ENCODE assay signal across 28 mouse cellular contexts in genomic region chr13:68985789-68986188, GRCm38 (mm10). TPM values are rescaled to one million over a fixed set of nuclear protein-coding genes. Genes with fewer than 3 reads are reported as not detected.
DNase-seq lines count a peak whose midpoint lies in the region; ATAC-seq and TF ChIP-seq lines count a peak whose summit lies in the region.
"Had no signal": no experiment of that assay in that cellular context is flagged by ENCODE, and none has a peak within 500 bp of the region (broad histone marks: within the 10 kb centered on the region; RNA-seq: fewer than 3 reads in every experiment).

No protein-coding gene starts in this region.

- peak overlapping the region; percentile 21; the same call in 1 of the 2 replicates for H3K27ac ChIP-seq in gastrocnemius, adult 2 months
- no peak overlapping the region for H3K27ac ChIP-seq in intestine, embryonic 15.5 days
- H3K27ac ChIP-seq in intestine, postnatal 0 days (ENCODE audit: low read depth, low read length), result no peak overlapping the region
- H3K27ac ChIP-seq in neural tube, embryonic 12.5 days, result no peak overlapping the region
- H3K27ac ChIP-seq: embryonic facial prominence, embryonic 10.5 days; embryonic facial prominence, embryonic 13.5 days; forebrain, embryonic 10.5 days; forebrain, embryonic 13.5 days; heart, embryonic 10.5 days; heart, embryonic 13.5 days; hindbrain, embryonic 14.5 days had no signal

- no peaks in the 10 kb centered on the region for H3K9me3 ChIP-seq in intestine, embryonic 15.5 days
- H3K9me3 ChIP-seq in intestine, postnatal 0 days (ENCODE audit: control insufficient read depth), result no peaks in the 10 kb centered on the region
- H3K9me3 ChIP-seq in neural tube, embryonic 12.5 days, result no peaks in the 10 kb centered on the region
- H3K9me3 ChIP-seq: embryonic facial prominence, embryonic 10.5 days; embryonic facial prominence, embryonic 13.5 days; forebrain, embryonic 10.5 days; forebrain, embryonic 13.5 days; heart, embryonic 10.5 days; heart, embryonic 13.5 days had no signal

- no peak overlapping the region for H3K9ac ChIP-seq in intestine, embryonic 15.5 days
- H3K9ac ChIP-seq in intestine, postnatal 0 days (ENCODE audit: low read depth, low read length), result no peak overlapping the region
- no peak overlapping the region for H3K9ac ChIP-seq in neural tube, embryonic 12.5 days
- H3K9ac ChIP-seq: embryonic facial prominence, embryonic 13.5 days; forebrain, embryonic 13.5 days; heart, embryonic 13.5 days; hindbrain, embryonic 14.5 days had no signal

- DNase-seq in gastrocnemius, adult 2 months, result peak; percentile 59
- no peak for DNase-seq in gastrocnemius, postnatal 36 days
- DNase-seq in neural tube, embryonic 10.5 days (ENCODE audit: extremely low spot score, low spot score), result no peak
- DNase-seq: adrenal gland, postnatal 10 days; adrenal gland, postnatal 36 days; B cell, adult 2 months; cerebellum, adult 18-20 months; cerebellum, adult 9-10 months; embryo, embryonic 11 days; heart, adult 18-20 months; heart, postnatal 14 days; heart, postnatal 4 days had no signal

- no peaks in the 10 kb centered on the region for H3K27me3 ChIP-seq in intestine, embryonic 15.5 days (replicated peaks)
- no peaks in the 10 kb centered on the region for H3K27me3 ChIP-seq in intestine, postnatal 0 days (replicated peaks; ENCODE audit: control insufficient read depth, insufficient read depth, low read length)
- no peaks in the 10 kb centered on the region for H3K27me3 ChIP-seq in neural tube, embryonic 12.5 days (replicated peaks)
- H3K27me3 ChIP-seq: CH12.LX; embryonic facial prominence, embryonic 13.5 days; forebrain, embryonic 13.5 days; heart, embryonic 13.5 days; Patski had no signal

- WGBS in intestine, embryonic 15.5 days, result 43% methylated on average over 2 of the region's 2 CpGs
- 74% methylated on average over 2 of the region's 2 CpGs for WGBS in intestine, postnatal 0 days
- 84% methylated on average over 2 of the region's 2 CpGs for WGBS in neural tube, embryonic 12.5 days

- H3K36me3 ChIP-seq in intestine, embryonic 15.5 days, result no peaks in the 10 kb centered on the region
- no peaks in the 10 kb centered on the region for H3K36me3 ChIP-seq in intestine, postnatal 0 days (ENCODE audit: control insufficient read depth, insufficient read depth)
- H3K36me3 ChIP-seq in neural tube, embryonic 12.5 days, result no peaks in the 10 kb centered on the region
- H3K36me3 ChIP-seq: embryonic facial prominence, embryonic 10.5 days; embryonic facial prominence, embryonic 13.5 days; forebrain, embryonic 10.5 days; G1E; heart, embryonic 10.5 days; heart, embryonic 13.5 days had no signal

- TF ChIP-seq CTCF in gastrocnemius, adult 2 months (IDR thresholded peaks at IDR 0.05), result no peak
- no peak for TF ChIP-seq CTCF in intestine, postnatal 0 days (IDR thresholded peaks at IDR 0.05; ENCODE audit: low read depth)

- intact Hi-C loops in gastrocnemius, adult 2 months (cut with DNase I), result no loop called here
- intact Hi-C loops in gastrocnemius, postnatal 36 days (cut with DNase I), result no loop called here

- no peak overlapping the region for H3K4me3 ChIP-seq in gastrocnemius, adult 2 months
- H3K4me3 ChIP-seq in intestine, embryonic 15.5 days (replicated peaks), result no peak overlapping the region
- no peak overlapping the region for H3K4me3 ChIP-seq in intestine, postnatal 0 days (ENCODE audit: low read depth, low read length)
- no peak overlapping the region for H3K4me3 ChIP-seq in neural tube, embryonic 12.5 days
- H3K4me3 ChIP-seq: embryonic facial prominence, embryonic 10.5 days; embryonic facial prominence, embryonic 13.5 days; erythroblast, embryonic 14.5 days; forebrain, embryonic 10.5 days; forebrain, embryonic 13.5 days; heart, embryonic 10.5 days; heart, embryonic 13.5 days had no signal

- no peaks in the 10 kb centered on the region for H3K4me1 ChIP-seq in intestine, embryonic 15.5 days (replicated peaks)
- no peaks in the 10 kb centered on the region; the same call in 1 of the 2 replicates for H3K4me1 ChIP-seq in intestine, postnatal 0 days (replicated peaks; ENCODE audit: control insufficient read depth, insufficient read depth, low read length)
- no peaks in the 10 kb centered on the region for H3K4me1 ChIP-seq in neural tube, embryonic 12.5 days
- H3K4me1 ChIP-seq: embryonic facial prominence, embryonic 10.5 days; forebrain, embryonic 10.5 days; forebrain, embryonic 13.5 days; heart, embryonic 10.5 days; heart, embryonic 13.5 days had no signal

- no peak overlapping the region for H3K4me2 ChIP-seq in intestine, embryonic 15.5 days (replicated peaks)
- no peak overlapping the region for H3K4me2 ChIP-seq in intestine, postnatal 0 days (replicated peaks; ENCODE audit: low read depth)
- no peak overlapping the region for H3K4me2 ChIP-seq in neural tube, embryonic 12.5 days (replicated peaks)
- H3K4me2 ChIP-seq: embryonic facial prominence, embryonic 13.5 days; forebrain, embryonic 13.5 days; heart, embryonic 13.5 days; hindbrain, embryonic 14.5 days had no signal

- ATAC-seq in intestine, embryonic 15.5 days, result peak; percentile 20; the same call in 1 of the 2 replicates
- no peak for ATAC-seq in intestine, postnatal 0 days
- ATAC-seq in neural tube, embryonic 12.5 days (ENCODE audit: low FRiP score, low read depth), result 0 out of 2 replicates have a peak, but pooled peaks have one; percentile 21
- ATAC-seq in erythroid progenitor cell, adult 5-6 weeks (replicated peaks; ENCODE audit: low FRiP score, poor library complexity, severe bottlenecking), result no peak
- ATAC-seq: forebrain, embryonic 13.5 days; forebrain, embryonic 16.5 days; Patski had no signal

RNA-seq across cellular contexts. Expression of gene Adcy2, which starts 13.6 kb away (rescaled TPM):
- 10 to 100 TPM; 37.7 to 44.8 TPM for total RNA-seq in gastrocnemius, adult 2 months (2021)
- 10 to 100 TPM; 27.2 to 30.0 TPM for total RNA-seq in gastrocnemius, postnatal 36 days (2021)
- polyA plus RNA-seq in intestine, embryonic 15.5 days (2015; fragmentation: Nextera tagmentation; extraction: Ambion mirVana), result 4.7 and 4.8 TPM in 2 replicates
- 1.2 and 1.3 TPM in 2 replicates for polyA plus RNA-seq in intestine, postnatal 0 days (2015; fragmentation: Nextera tagmentation; extraction: Ambion mirVana)
- 12.9 and 13.1 TPM in 2 replicates for polyA plus RNA-seq in neural tube, embryonic 12.5 days (2016; fragmentation: Nextera tagmentation; extraction: Ambion mirVana)
- not detected in 2 replicates for total RNA-seq in erythroid progenitor cell, adult 5-6 weeks (2015; ENCODE audit: low replicate concordance)
- not detected in 2 replicates for total RNA-seq in erythroid progenitor cell, adult 5-6 weeks (2017; ENCODE audit: low replicate concordance)
- total RNA-seq: CH12.LX had no signal
- polyA plus RNA-seq: erythroblast, embryonic 14.5 days; G1E had no signal

Comparison
In these comparisons a context has a peak if more than half of its experiments do, and no peak if none do; other contexts are left out.
1. ATAC-seq: peak in intestine, embryonic 15.5 days (single experiment) and neural tube, embryonic 12.5 days (single experiment); none in intestine, postnatal 0 days (single experiment) and erythroid progenitor cell, adult 5-6 weeks (single experiment).
2. RNA of gene Adcy2, which starts 13.6 kb away (total RNA-seq): 37.7 to 44.8 TPM in gastrocnemius, adult 2 months and 27.2 to 30.0 TPM in gastrocnemius, postnatal 36 days; not detected in erythroid progenitor cell, adult 5-6 weeks; every median in the first group is over 10 times any median in the second.